Mouse (Mus musculus) heart, embryonic 12.5 days (tissue): Measurements from ENCODE around the gene Mapre1. TPM values are rescaled to one million over a fixed set of nuclear protein-coding genes. Genes with fewer than 3 reads are reported as not detected.
"Not testable (repeated sequence)": the region's sequence is repeated elsewhere in the genome, so short reads cannot be mapped to it uniquely, and the experiment has no call there.

ENCODE experiments used
- ATAC-seq: fragments of 200-750 bp; cut with Nextera tagmentation; 2 replicates; pipeline ENCODE4 v1.8.0; 2017; ENCODE audit warnings: moderate TSS enrichment, moderate library complexity; ENCODE audit not compliant: insufficient number of reproducible peaks, low FRiP score
- H3K27ac ChIP-seq: fragments of 300-500 bp; sonication (generic); 2 replicates; pipeline ENCODE4 v1.5.1; 2016; ENCODE audit warnings: mild to moderate bottlenecking, moderate library complexity; ENCODE audit not compliant: poor library complexity, severe bottlenecking
- H3K27me3 ChIP-seq: fragments of 300-500 bp; sonication (generic); replicated peaks from 2 replicates; pipeline ENCODE4 v1.6.1; 2016; ENCODE audit warnings: mild to moderate bottlenecking, moderate library complexity
- H3K36me3 ChIP-seq: fragments of 300-500 bp; sonication (generic); 2 replicates; pipeline ENCODE4 v1.6.1; 2016; ENCODE audit warnings: mild to moderate bottlenecking, moderate library complexity
- H3K4me1 ChIP-seq: fragments of 300-500 bp; sonication (generic); replicated peaks from 2 replicates; pipeline ENCODE4 v1.6.1; 2016; ENCODE audit warnings: mild to moderate bottlenecking
- H3K4me2 ChIP-seq: fragments of 300-500 bp; sonication (generic); 2 replicates; pipeline ENCODE4 v1.6.1; 2016; ENCODE audit warnings: mild to moderate bottlenecking, moderate library complexity
- H3K4me3 ChIP-seq: fragments of 300-500 bp; sonication (generic); 2 replicates; pipeline ENCODE4 v1.5.1; 2016; ENCODE audit warnings: mild to moderate bottlenecking
- H3K9ac ChIP-seq: fragments of 300-500 bp; sonication (generic); 2 replicates; pipeline ENCODE4 v1.6.1; 2016; ENCODE audit warnings: mild to moderate bottlenecking, moderate library complexity
- H3K9me3 ChIP-seq: fragments of 300-500 bp; sonication (generic); replicated peaks from 2 replicates; pipeline ENCODE4 v1.6.1; 2016; ENCODE audit warnings: mild to moderate bottlenecking, moderate library complexity
- WGBS: fragments of 180-500 bp; shearing (Covaris S2); methylation state at CpG from one replicate; pipeline ENCODE4 v1.1.7; 2016; 5-methylcytosine and 5-hydroxymethylcytosine counted together
- polyA plus RNA-seq: library from polyadenylated mRNA; unstranded; fragments of >200 nt; fragmentation: Nextera tagmentation; extraction: Ambion mirVana; gene quantifications from 2 replicates; pipeline ENCODE4 v1.2.1, GENCODE M21; 2016

Gene Mapre1
- polyA plus RNA-seq: 315 and 319 TPM in 2 replicates

DNA sequence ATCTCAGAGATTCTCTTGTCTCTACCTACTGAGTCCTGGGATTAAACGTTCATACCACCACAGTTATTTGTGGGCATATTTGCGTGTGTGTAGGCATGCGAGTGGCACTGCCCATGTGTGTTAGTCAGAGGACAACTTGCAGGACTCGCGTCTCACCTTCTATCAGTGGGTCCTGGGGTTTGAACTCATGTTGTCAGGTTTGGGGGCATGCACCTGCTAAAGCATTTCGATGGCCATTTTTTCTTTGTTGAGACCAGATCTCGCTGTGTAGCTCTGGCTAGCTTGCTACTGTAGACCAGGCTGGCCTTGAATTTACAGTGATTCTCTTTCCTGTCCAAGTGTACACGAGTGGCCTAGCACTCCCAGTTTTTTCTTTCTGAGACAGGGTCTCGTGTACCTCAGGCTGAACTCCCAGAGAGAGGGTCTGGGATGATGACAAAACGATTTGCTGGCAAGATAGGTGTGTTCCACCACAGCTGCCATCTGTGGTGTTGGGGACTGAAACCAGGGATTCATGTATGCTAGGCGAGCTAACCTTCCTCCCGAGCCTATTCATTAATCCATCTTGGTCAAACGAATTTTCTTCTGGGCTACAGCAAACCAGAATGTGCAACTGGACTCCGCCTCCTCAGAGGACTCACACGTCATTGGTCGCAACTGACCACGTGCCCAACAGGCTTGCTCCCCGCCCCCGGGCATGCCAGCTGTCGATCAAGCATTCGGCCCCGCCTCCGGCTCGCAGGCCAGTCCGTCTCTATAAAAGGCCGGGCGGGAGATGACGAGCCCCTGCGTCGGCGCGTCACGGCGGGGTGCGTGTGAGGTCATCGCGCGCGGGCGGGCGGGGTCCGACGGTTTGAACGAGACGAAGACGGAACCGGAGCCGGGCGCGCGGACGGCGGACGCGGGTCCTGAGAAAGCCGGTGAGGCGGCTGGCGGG is at the start of gene Mapre1:
Mapre1 (plus strand) TSS at position 775 of the 937 bp plus-strand sequence.
- peaks cover 41% of the 10 kb centered on the region for H3K4me1 ChIP-seq
- peak within 1 kb of the TSS; percentile 95 for H3K27ac ChIP-seq
- no peaks in the 10 kb centered on the region for H3K36me3 ChIP-seq
- H3K27me3 ChIP-seq: no peaks in the 10 kb centered on the region
- peak within 1 kb of the TSS; percentile 96 for H3K9ac ChIP-seq
- ATAC-seq: peak; percentile 99
- H3K4me2 ChIP-seq: peak within 1 kb of the TSS; percentile 87
- H3K9me3 ChIP-seq: no peaks in the 10 kb centered on the region
- 9% methylated on average over 58 of the region's 58 CpGs for WGBS
- H3K4me3 ChIP-seq: peak within 1 kb of the TSS; percentile 94

DNA sequence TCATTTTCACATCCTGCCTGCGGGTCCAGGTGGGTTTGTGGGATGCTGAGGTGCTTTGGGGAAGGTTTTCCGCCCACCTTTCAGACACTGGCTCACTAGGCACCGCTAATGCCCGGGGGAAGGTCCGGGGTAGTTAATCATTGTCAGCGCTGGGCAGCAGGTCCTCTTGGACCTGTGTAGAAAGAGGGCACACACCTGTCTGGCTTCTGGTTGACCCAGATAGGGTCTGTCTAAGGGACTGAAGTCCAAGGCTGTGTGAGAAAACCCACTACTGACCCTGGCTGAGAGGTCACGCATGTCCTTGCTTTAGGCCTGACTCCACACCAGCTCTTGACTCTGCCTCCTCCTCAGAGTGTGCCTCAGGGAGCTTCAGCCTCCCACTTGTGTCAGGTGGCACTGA is 47.7 kb upstream of the Mapre1 start:
- H3K9me3 ChIP-seq, H3K27ac ChIP-seq, H3K4me3 ChIP-seq, ATAC-seq, H3K36me3 ChIP-seq, H3K4me2 ChIP-seq, H3K27me3 ChIP-seq, H3K9ac ChIP-seq, H3K4me1 ChIP-seq: not testable (repeated sequence)
- 87% methylated on average over 7 of the region's 7 CpGs for WGBS

DNA sequence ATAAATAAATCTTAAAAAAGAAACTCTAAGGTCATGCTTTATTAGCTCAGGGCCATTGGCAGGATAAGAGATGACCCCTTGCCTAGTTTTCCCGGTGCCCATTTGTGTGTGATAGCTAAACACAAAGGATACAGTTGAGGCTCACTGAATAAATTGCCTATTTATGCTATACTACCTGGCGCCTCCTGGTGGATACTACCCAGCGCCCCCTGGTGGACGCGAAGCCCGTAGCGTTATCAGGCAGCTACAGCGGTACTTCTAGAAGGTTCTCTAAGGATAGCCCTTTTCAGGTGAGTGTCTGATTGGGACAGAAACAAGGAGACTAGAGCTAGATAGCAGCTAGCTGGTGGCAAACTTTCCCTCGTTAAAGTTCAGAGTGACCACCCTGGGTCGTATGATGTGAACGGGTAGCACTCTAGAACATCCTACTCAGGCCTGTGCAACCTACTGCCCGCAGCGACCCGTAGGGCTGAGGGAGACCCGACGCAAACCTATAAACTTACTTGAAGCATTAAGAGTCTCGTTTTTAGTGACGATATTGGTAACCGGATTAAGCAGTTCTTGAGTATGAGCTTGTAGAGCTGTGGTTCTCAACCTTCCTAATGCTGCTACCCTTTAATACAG is 46.5 kb upstream of the Mapre1 start:
- WGBS: 57% methylated on average over 19 of the region's 19 CpGs

DNA sequence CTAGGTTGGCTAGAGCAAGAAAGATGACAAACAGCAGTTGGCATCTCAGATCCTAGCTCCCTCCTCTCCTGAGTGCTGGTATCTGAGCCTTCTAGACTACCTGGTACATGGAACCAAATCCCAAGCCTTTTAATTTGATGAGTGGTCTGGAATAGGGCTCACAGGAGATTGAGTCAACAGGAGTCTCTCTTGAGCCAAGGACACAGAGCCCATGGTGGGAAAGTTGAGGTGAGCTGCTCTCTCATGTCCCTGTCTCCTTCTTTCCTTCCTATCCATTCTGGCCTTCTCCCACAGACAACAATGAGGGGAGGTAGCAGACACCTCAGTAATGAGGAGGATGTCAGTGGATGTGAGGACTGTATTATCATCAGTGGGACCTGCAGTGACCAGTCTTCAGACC is 44.7 kb upstream of the Mapre1 start, which contains the start of gene Dnmt3c:
Dnmt3c (plus strand) TSS at position 301 of the 400 bp plus-strand sequence.
- no peak within 1 kb of the TSS for H3K4me3 ChIP-seq
- H3K4me2 ChIP-seq: no peak within 1 kb of the TSS
- H3K27ac ChIP-seq: no peak within 1 kb of the TSS
- ATAC-seq: no peak
- H3K9ac ChIP-seq: no peak within 1 kb of the TSS
- H3K9me3 ChIP-seq: no peaks in the 10 kb centered on the region
- no peaks in the 10 kb centered on the region for H3K4me1 ChIP-seq
- no peaks in the 10 kb centered on the region for H3K36me3 ChIP-seq
- H3K27me3 ChIP-seq: no peaks in the 10 kb centered on the region; the same call in 1 of the 2 replicates

More for the DNA sequence above, 46.5 kb upstream of the Mapre1 start:
- no peak for ATAC-seq
- H3K4me1 ChIP-seq: no peaks in the 10 kb centered on the region
- no peak overlapping the region for H3K27ac ChIP-seq
- H3K9ac ChIP-seq: no peak overlapping the region
- no peaks in the 10 kb centered on the region; the same call in 1 of the 2 replicates for H3K27me3 ChIP-seq
- no peak overlapping the region for H3K4me2 ChIP-seq
- no peaks in the 10 kb centered on the region for H3K9me3 ChIP-seq
- H3K4me3 ChIP-seq: no peak overlapping the region
- H3K36me3 ChIP-seq: no peaks in the 10 kb centered on the region

DNA sequence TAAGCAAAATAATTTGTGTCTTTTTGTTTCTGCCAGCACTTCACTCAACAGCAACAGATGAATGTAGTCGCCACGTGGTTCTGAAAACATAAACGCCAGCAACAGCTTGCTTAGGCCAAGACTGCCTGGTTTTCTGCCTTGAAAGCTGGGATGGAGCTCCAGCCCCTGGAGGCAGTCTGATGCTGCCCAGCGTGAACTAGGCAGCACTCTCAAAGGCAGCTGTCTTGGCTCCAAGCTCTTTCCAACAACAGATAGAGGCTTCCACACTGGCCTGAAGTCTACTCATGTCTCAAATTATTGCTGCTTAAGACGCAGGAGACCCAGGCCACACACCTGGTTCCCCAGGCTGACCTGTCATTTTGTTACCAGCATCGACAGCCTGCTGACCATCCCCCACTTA is 37.7 kb upstream of the Mapre1 start:
- Histone ChIP-seq H3K4me3 (no peak overlapping the region), H3K9me3 (no peaks in the 10 kb centered on the region), H3K4me1 (no peaks in the 10 kb centered on the region; the same call in 1 of the 2 replicates), H3K27ac (no peak overlapping the region), H3K36me3 (no peaks in the 10 kb centered on the region), H3K9ac (no peak overlapping the region), H3K27me3 (no peaks in the 10 kb centered on the region), H3K4me2 (no peak overlapping the region)
- WGBS: 49% methylated on average over 6 of the region's 6 CpGs
- ATAC-seq: no peak

DNA sequence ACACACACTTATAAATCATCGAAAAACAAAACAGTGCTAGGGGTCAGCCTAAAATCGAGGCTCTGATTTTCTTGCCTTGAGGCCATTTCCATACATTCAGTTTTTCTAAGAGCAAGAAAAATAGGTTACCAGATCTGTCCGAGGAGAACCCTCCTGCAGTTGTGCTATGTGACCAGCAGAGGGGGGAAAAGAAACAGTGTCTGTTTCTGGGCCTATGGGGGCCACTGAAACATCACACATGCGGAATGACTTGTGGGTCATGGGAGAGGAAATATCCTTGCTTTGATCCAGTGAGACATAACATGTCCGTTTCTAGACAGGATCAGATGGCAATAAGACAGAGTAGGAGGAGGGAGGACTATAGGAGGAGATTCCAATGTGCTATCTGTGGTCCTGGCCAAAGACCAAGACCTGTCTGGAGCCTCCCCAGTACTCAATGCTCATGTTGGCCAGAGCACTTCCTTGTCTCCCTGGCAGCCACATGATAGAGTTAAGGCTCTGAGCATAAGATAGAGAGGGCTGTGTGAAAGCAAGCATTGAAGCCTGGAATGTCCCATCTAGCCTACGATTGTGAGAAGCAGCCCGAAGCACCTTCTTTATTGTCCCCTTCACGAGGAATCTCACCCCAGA is 30.3 kb upstream of the Mapre1 start:
- Histone ChIP-seq H3K4me3 (no peak overlapping the region), H3K4me2 (no peak overlapping the region), H3K9me3 (no peaks in the 10 kb centered on the region), H3K27ac (no peak overlapping the region), H3K4me1 (peaks cover 35% of the 10 kb centered on the region), H3K27me3 (no peaks in the 10 kb centered on the region), H3K36me3 (no peaks in the 10 kb centered on the region), H3K9ac (0 out of 2 replicates have a peak overlapping the region, but pooled peaks have one; percentile 48)
- peak; percentile 70 for ATAC-seq
- WGBS: 38% methylated on average over 8 of the region's 8 CpGs

DNA sequence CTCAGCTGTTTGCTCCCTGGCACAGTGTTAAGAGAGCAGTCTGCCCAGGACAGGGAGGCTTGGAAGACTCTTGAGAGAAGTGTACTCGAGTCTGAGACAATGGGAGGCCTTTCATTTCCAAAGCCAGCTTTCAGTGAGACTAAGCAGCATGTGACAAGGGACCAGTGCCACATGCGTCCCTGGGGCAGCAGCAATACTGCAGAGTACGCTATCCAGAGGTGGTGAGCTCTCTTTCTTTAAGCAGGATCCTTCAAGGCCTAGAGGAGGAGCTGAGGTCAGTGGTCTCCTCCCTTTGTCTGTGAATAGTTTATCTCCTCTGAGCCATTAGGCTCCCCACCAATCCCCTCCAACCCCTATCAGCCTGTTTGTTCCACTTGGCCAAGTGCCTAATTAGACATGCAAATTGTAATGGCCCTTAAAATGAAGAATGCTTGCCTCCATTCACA is 28.4 kb upstream of the Mapre1 start:
- H3K4me2 ChIP-seq: no peak overlapping the region
- no peaks in the 10 kb centered on the region for H3K9me3 ChIP-seq
- ATAC-seq: no peak
- peak overlapping the region; percentile 54 for H3K27ac ChIP-seq
- no peak overlapping the region for H3K9ac ChIP-seq
- H3K4me1 ChIP-seq: peaks cover 35% of the 10 kb centered on the region
- H3K4me3 ChIP-seq: no peak overlapping the region
- 21% methylated on average over 3 of the region's 3 CpGs for WGBS
- H3K36me3 ChIP-seq: no peaks in the 10 kb centered on the region
- H3K27me3 ChIP-seq: no peaks in the 10 kb centered on the region

DNA sequence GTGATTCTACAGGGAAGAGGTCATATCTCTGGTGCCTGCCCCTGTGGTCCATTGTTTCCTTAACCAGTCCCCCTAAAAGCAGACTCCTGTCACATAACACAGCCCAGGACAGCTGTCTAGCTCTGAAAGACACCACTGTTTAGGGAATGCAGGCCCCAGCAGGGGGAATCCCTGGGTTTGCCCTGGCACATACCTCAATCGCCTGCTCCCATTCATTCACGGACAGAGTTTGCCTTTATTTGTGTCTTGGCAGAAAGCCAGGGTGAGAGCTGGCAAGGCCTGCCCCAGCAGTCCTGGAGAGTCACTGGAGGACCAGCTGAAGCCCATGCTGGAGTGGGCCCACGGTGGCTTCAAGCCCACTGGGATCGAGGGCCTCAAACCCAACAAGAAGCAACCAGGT is 27.8 kb upstream of the Mapre1 start:
- no peak overlapping the region for H3K4me2 ChIP-seq
- peaks cover 35% of the 10 kb centered on the region for H3K4me1 ChIP-seq
- peak; percentile 44; the same call in 1 of the 2 replicates for ATAC-seq
- 33% methylated on average over 4 of the region's 4 CpGs for WGBS
- no peaks in the 10 kb centered on the region for H3K9me3 ChIP-seq
- no peaks in the 10 kb centered on the region for H3K36me3 ChIP-seq
- no peak overlapping the region for H3K4me3 ChIP-seq
- no peak overlapping the region for H3K9ac ChIP-seq
- H3K27ac ChIP-seq: peak overlapping the region; percentile 54
- no peaks in the 10 kb centered on the region for H3K27me3 ChIP-seq

DNA sequence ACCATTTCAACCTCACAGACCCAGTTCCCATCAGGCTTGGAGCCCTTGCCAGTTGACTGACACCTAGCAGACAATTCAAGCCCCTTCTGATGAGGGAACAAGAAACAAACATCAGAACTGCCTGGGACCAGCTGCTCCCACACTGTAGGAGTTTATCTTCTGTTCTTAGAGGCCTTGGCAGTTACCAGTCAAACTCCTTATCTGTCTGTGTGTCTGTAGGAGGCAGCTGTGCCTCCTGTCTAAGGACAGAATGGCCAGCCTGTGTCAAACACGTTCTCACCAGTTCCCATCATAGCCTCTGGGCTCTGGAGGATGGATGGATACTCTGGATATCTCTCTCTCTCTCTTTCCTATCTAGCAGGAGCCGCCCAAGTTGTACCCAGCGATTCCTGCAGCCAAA is 23.2 kb upstream of the Mapre1 start:
- H3K9ac ChIP-seq, H3K27me3 ChIP-seq, H3K27ac ChIP-seq, H3K9me3 ChIP-seq, H3K4me3 ChIP-seq, H3K36me3 ChIP-seq, H3K4me2 ChIP-seq, ATAC-seq, H3K4me1 ChIP-seq: not testable (repeated sequence)
- 38% methylated on average over 3 of the region's 3 CpGs for WGBS

DNA sequence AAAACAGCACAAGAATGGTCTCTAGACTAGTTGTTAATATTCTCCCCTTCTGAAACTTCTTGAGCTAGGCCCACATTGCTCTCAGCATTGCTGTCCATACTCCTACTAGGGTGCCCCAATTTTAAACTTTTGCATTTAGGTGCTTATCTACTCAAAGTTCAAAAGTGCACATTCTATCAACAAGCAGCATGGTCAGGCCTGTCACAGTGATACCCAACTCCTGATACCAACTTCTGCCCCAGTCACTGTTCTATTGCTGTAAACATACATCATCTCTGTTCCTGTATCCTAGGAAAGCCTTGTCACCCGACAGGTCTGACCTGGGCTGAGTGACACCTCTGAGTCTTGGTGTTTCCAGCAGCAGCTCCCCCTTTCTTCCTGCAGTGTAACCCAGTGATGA is 18.0 kb upstream of the Mapre1 start:
- ATAC-seq: no peak
- H3K9ac ChIP-seq: no peak overlapping the region
- H3K4me1 ChIP-seq: no peaks in the 10 kb centered on the region; the same call in 1 of the 2 replicates
- no peaks in the 10 kb centered on the region for H3K27me3 ChIP-seq
- H3K4me2 ChIP-seq: no peak overlapping the region
- no peak overlapping the region for H3K27ac ChIP-seq
- H3K4me3 ChIP-seq: no peak overlapping the region
- no peaks in the 10 kb centered on the region for H3K36me3 ChIP-seq
- H3K9me3 ChIP-seq: 0 out of 2 replicates have a peak, but pooled peaks cover 2% of the 10 kb centered on the region
- WGBS: 53% methylated on average over 1 of the region's 1 CpGs

DNA sequence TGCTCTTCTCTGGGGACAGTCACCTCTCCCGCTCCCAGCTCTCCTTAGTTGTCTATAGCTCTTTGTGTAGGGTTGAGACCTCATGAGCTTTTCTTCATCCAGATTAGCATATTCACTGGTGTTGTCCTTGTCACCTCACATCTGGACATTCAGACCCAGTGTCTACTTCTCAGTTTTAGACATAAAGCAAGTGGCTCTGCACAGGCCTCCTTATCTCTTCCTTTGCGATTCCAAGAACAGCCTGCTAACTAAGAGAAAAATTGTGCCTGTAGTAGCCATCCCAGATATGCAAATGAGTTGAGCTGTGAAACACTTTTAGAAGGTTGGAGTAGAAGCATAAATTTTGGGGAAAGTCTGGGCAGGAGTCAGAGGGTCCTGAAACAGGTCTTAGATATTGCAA is 16.6 kb upstream of the Mapre1 start:
- 43% methylated on average over 2 of the region's 2 CpGs for WGBS
- Histone ChIP-seq H3K4me3 (no peak overlapping the region), H3K4me2 (no peak overlapping the region), H3K9me3 (0 out of 2 replicates have a peak, but pooled peaks cover 2% of the 10 kb centered on the region), H3K27me3 (no peaks in the 10 kb centered on the region), H3K4me1 (no peaks in the 10 kb centered on the region; the same call in 1 of the 2 replicates), H3K9ac (no peak overlapping the region), H3K36me3 (no peaks in the 10 kb centered on the region), H3K27ac (no peak overlapping the region)
- ATAC-seq: peak; percentile 39; the same call in 1 of the 2 replicates
